Mouse (Mus musculus): ENCODE measurements around the gene Ccdc32. TPM values are rescaled to one million over a fixed set of nuclear protein-coding genes. Genes with fewer than 3 reads are reported as not detected.
A peak's percentile ranks its signal among the peaks of the same experiment; 100 is the strongest.

Gene Ccdc32
- polyA plus RNA-seq, 1 experiment from 2014 or later, result 19.9 TPM

GRCm38 (mm10) chr2:118995919-118996797 is 33.0 kb downstream of the Ccdc32 start:
- H3K36me3 ChIP-seq (ENCODE audit: insufficient read depth), result no peaks in the 10 kb centered on the region
- 41% methylated on average over 16 of the region's 16 CpGs for WGBS
- H3K4me1 ChIP-seq (ENCODE audit: insufficient read depth), result no peaks in the 10 kb centered on the region
- H3K9ac ChIP-seq, result no peak overlapping the region
- TF ChIP-seq CTCF (IDR thresholded peaks at IDR 0.05; ENCODE audit: low read depth), result no peak
- no peak for ATAC-seq (ENCODE audit: insufficient read depth)
- DNase-seq, result no peak
- no peak overlapping the region for H3K27ac ChIP-seq (ENCODE audit: low read depth)
- H3K4me2 ChIP-seq, result no peak overlapping the region
- no peak overlapping the region for H3K4me3 ChIP-seq (ENCODE audit: low read depth, low read length)
- H3K9me3 ChIP-seq (ENCODE audit: low read depth, low read length), result no peaks in the 10 kb centered on the region
- H3K27me3 ChIP-seq (ENCODE audit: insufficient read depth, low read length), result 0 out of 2 replicates have a peak, but pooled peaks cover 5% of the 10 kb centered on the region

DNA sequence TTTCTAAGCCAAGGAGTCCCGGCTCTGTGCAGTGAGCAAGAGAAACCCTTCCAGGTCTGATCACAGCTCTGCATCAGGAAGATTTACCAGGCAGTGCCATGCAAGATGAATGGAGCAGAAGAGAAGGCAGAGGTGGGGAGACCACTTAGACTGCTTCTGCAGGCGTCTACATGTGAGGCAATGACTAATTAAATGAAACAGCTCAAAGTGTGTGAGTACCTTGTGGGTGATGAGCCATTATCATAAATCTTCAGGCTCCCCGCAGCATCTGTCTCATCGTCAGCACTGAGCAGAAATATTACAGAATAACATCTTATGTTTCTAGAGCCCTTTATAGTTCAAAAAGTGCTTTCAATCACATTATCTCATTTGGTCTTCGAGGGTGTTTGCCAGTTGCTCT is 33.7 kb downstream of the Ccdc32 start:
- TF ChIP-seq CTCF (IDR thresholded peaks at IDR 0.05; ENCODE audit: low read depth), result no peak
- Histone ChIP-seq H3K36me3 (ENCODE audit: insufficient read depth) (no peaks in the 10 kb centered on the region), H3K9me3 (ENCODE audit: low read depth, low read length) (no peaks in the 10 kb centered on the region), H3K4me2 (no peak overlapping the region), H3K9ac (no peak overlapping the region), H3K4me1 (ENCODE audit: insufficient read depth) (no peaks in the 10 kb centered on the region), H3K27ac (ENCODE audit: low read depth) (no peak overlapping the region), H3K27me3 (ENCODE audit: insufficient read depth, low read length) (0 out of 2 replicates have a peak, but pooled peaks cover 5% of the 10 kb centered on the region), H3K4me3 (ENCODE audit: low read depth, low read length) (no peak overlapping the region)
- DNase-seq (no peak), ATAC-seq (ENCODE audit: insufficient read depth) (no peak)
- WGBS, result 52% methylated on average over 5 of the region's 5 CpGs

DNA sequence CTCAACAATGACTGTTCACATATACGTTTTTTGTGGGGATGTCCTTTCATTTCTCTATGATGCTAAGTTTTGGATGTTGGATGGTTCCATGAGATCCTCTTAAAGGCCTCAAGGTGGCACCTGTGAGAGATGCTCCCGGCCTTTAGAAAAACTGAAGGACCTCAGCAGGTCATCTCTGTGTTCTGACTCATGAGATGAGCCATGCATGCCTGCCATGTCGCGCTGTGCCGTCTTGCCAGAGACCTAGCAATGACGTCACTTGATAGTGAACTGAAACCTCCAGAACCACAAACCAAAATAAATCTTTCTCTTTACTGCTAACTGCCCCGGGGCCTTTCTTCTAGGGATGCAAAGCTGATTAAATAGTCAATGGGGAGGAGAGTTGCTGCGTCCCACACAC is 45.4 kb downstream of the Ccdc32 start:
- H3K27me3 ChIP-seq (ENCODE audit: insufficient read depth, low read length), result no peaks in the 10 kb centered on the region
- no peaks in the 10 kb centered on the region for H3K36me3 ChIP-seq (ENCODE audit: insufficient read depth)
- no peak overlapping the region for H3K9ac ChIP-seq
- no peaks in the 10 kb centered on the region for H3K4me1 ChIP-seq (ENCODE audit: insufficient read depth)
- no peak overlapping the region for H3K27ac ChIP-seq (ENCODE audit: low read depth)
- ATAC-seq (ENCODE audit: insufficient read depth) (no peak), DNase-seq (no peak)
- H3K4me3 ChIP-seq (ENCODE audit: low read depth, low read length), result no peak overlapping the region
- TF ChIP-seq CTCF (IDR thresholded peaks at IDR 0.05; ENCODE audit: low read depth), result no peak
- WGBS, result 71% methylated on average over 8 of the region's 8 CpGs
- H3K4me2 ChIP-seq, result no peak overlapping the region
- H3K9me3 ChIP-seq (ENCODE audit: low read depth, low read length), result no peaks in the 10 kb centered on the region

DNA sequence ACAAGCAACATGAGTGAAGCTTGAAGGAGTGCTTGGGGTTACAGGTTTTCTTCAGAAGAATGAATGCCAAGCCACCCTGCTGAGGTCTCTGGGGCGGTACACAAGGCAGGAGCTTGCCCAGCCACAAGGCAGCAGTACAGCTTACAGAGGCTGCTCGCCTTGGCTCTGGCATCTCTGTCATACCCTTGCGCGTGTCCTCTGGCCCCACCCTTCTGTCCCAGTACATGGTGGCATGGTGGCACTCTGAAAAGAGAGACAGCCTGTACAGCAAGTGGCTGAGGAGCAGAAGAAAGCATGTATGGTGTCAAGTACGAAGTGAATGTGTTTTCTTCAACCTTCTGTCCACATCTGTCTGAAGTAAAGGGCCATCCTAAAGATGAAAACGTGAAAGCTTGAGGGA is 48.4 kb downstream of the Ccdc32 start:
- H3K4me1 ChIP-seq (ENCODE audit: insufficient read depth), result no peaks in the 10 kb centered on the region
- peaks cover 9% of the 10 kb centered on the region for H3K27me3 ChIP-seq (ENCODE audit: insufficient read depth, low read length)
- H3K4me3 ChIP-seq (ENCODE audit: low read depth, low read length), result no peak overlapping the region
- no peak overlapping the region for H3K27ac ChIP-seq (ENCODE audit: low read depth)
- TF ChIP-seq CTCF (IDR thresholded peaks at IDR 0.05; ENCODE audit: low read depth), result no peak
- no peaks in the 10 kb centered on the region for H3K36me3 ChIP-seq (ENCODE audit: insufficient read depth)
- ATAC-seq (ENCODE audit: insufficient read depth), result no peak
- no peaks in the 10 kb centered on the region for H3K9me3 ChIP-seq (ENCODE audit: low read depth, low read length)
- H3K4me2 ChIP-seq, result no peak overlapping the region
- WGBS, result 74% methylated on average over 6 of the region's 6 CpGs
- no peak for DNase-seq
- no peak overlapping the region for H3K9ac ChIP-seq

DNA sequence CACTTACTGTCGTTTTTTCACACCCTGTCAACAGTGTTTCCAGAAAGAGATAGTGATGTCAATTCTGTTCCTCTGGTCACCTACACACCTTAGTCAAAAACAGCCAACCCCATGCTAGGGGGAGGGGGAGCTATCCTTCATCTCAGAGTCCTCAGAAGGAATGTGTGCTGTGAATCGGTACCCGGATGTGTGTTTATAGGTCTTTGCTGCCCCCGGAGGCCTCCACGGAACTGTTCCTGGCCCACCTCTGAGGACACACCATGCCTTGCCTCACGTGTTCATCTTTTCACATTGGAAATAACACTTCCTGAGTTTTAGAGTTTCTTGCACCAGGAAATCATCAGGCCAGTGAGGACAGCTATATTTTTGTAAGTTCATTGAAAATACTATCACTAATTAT is 51.1 kb downstream of the Ccdc32 start:
- Histone ChIP-seq H3K36me3 (ENCODE audit: insufficient read depth) (no peaks in the 10 kb centered on the region), H3K27me3 (ENCODE audit: insufficient read depth, low read length) (peaks cover 29% of the 10 kb centered on the region), H3K4me1 (ENCODE audit: insufficient read depth) (peaks cover 4% of the 10 kb centered on the region; the same call in 1 of the 2 replicates), H3K9me3 (ENCODE audit: low read depth, low read length) (no peaks in the 10 kb centered on the region), H3K27ac (ENCODE audit: low read depth) (no peak overlapping the region), H3K4me2 (no peak overlapping the region), H3K9ac (no peak overlapping the region), H3K4me3 (ENCODE audit: low read depth, low read length) (no peak overlapping the region)
- 17% methylated on average over 6 of the region's 6 CpGs for WGBS
- ATAC-seq (ENCODE audit: insufficient read depth) (no peak), DNase-seq (peak; percentile 30)
- no peak for TF ChIP-seq CTCF (IDR thresholded peaks at IDR 0.05; ENCODE audit: low read depth)

- ATAC-seq (ENCODE audit: insufficient read depth), result no peak
- Histone ChIP-seq H3K9ac (peak overlapping the region; percentile 66), H3K4me3 (ENCODE audit: low read depth, low read length) (peak overlapping the region; percentile 59), H3K4me1 (ENCODE audit: insufficient read depth) (peaks cover 4% of the 10 kb centered on the region; the same call in 1 of the 2 replicates), H3K9me3 (ENCODE audit: low read depth, low read length) (no peaks in the 10 kb centered on the region), H3K36me3 (ENCODE audit: insufficient read depth) (no peaks in the 10 kb centered on the region), H3K4me2 (peak overlapping the region; percentile 94), H3K27me3 (ENCODE audit: insufficient read depth, low read length) (peaks cover 29% of the 10 kb centered on the region), H3K27ac (ENCODE audit: low read depth) (no peak overlapping the region)
- DNase-seq, result no peak
- 12% methylated on average over 5 of the region's 5 CpGs for WGBS
- TF ChIP-seq CTCF (IDR thresholded peaks at IDR 0.05; ENCODE audit: low read depth), result 0 out of 2 replicates have a peak, but pooled peaks have one; percentile 10
Measured at GRCm38 (mm10) chr2:118976941-118977340, 52.3 kb downstream of the Ccdc32 start.

GRCm38 (mm10) chr2:118976282-118976929 is 52.8 kb downstream of the Ccdc32 start:
- H3K27ac ChIP-seq (ENCODE audit: low read depth), result no peak overlapping the region
- no peaks in the 10 kb centered on the region for H3K36me3 ChIP-seq (ENCODE audit: insufficient read depth)
- H3K9me3 ChIP-seq (ENCODE audit: low read depth, low read length), result no peaks in the 10 kb centered on the region
- peak; percentile 78 for TF ChIP-seq CTCF (IDR thresholded peaks at IDR 0.05; ENCODE audit: low read depth)
- H3K4me3 ChIP-seq (ENCODE audit: low read depth, low read length), result peak overlapping the region; percentile 59
- ATAC-seq (ENCODE audit: insufficient read depth) (peak; percentile 87), DNase-seq (peak; percentile 88)
- peaks cover 4% of the 10 kb centered on the region; the same call in 1 of the 2 replicates for H3K4me1 ChIP-seq (ENCODE audit: insufficient read depth)
- peak overlapping the region; percentile 66 for H3K9ac ChIP-seq
- H3K27me3 ChIP-seq (ENCODE audit: insufficient read depth, low read length), result peaks cover 29% of the 10 kb centered on the region
- peak overlapping the region; percentile 94 for H3K4me2 ChIP-seq
- under 1% methylated on average over 57 of the region's 57 CpGs for WGBS

Data from lung, embryonic 14.5 days (tissue).